Mouse (Mus musculus): ENCODE data around the gene Chd2.

- no peak for TF ChIP-seq CTCF (IDR thresholded peaks at IDR 0.05; ENCODE audit: borderline replicate concordance, insufficient read depth, low read length)
- TF ChIP-seq POLR2A (IDR thresholded peaks at IDR 0.05; ENCODE audit: low read depth, low read length), result no peak
These were observed 40.3 kb upstream of the Chd2 start for GRCm38 (mm10) chr7:73581836-73582375.

Measured in embryonic fibroblast, embryonic 13.5 days (primary cell).